Mouse (Mus musculus) spleen, postnatal 14 days (tissue): ENCODE results near the gene Eif3c.

Experiments
- DNase-seq, 2 experiments: peaks; one replicate each; pipeline ENCODE4 v3.0.0; 2021 to 2022; ENCODE audit warnings: low spot score in 2 of 2

The Eif3c gene

DNA sequence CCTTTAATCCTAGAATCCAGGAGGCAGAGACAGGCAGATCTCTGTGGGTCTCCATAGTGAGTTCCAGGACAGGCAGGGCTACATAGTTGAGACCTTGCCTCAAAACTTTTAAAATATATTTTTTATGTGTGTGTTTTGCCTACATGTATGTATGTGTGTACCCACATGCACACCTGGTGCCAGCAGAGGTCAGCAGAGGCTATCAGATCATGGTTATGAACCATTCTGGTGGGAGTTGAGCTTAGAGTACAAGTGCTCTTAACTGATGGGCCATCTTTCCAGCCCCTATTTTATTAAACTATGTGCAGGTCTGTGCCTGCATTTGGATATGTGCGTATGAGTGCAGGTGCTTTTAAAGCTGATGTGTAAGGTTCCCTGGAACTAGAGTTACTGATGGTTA lies 11.4 kb downstream of the Eif3c start:
- no peak for DNase-seq

DNA sequence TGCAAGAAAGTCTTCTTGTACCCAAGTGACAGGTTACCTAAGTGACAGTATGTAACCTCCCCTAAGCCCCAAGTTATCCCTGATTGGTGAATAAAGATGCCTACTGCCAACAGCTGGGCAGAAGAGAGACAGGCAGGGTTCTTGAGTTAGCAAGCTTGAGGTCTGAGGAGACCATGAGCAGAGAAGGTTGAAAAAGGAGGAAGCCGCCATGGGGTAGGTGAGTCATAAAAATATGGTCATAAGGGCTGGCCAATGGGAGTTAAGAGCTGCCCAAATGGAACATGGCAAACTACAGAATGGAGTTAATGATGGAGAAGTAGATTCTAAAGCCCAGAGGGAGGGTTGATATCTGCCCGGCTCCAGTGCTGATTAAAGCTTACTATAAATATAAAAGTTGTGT lies 20.6 kb downstream of the Eif3c start:
- DNase-seq: no peak

DNA sequence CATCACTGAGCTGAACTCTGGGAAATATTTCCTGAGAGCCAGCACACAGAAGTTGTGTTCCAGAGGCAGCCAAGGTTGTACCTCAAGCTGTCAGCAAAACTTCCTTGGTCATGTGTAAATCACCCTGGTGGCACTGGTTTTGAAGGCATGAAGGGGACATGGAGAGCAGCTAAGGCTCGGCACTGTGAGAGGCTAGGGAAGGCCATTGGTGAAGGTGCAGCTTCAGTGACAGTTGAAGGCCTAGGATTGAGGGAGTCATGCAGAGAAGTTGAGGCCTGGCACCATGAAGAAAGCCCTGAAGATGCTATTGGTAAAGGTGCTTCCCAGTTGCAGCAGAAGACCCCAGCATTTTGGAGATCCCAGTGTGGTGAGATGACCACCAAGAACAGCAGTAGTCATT lies 24.6 kb downstream of the Eif3c start:
- no peak for DNase-seq

DNA sequence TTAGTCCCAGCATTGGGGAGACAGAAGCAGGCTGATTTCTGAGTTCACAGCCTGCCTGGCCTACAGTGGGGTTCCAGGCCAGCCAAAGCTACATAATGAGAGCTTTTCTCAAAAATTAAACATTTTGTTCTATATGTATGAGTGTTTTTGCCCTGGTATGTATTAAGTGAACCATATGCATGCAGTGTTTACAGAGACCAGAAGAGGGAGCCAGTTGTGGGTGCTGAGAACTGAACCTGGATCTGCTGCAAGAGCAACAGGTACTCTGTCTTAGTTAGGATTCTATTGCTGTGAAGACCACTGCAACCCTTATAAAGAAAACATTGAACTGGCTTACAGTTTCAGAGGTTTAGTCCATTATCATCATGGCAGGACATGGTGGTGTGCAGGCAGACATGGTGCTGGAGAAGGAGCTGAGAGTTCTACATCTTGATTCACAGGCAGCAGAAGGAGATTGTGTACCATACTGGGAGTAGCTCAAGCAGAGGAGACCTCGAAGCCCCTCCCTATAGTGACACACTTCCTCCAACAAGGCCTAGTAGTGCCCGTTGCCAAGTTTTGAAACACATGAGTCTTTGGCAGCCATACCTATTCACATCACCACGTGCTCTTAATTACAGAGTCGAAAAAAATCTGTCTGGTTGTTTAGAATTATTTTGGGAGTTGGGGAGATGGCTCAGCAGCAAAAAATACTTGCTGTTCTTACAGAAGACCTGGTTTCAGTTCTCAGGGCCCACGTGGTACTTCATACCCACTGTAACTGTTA lies 28.2 kb downstream of the Eif3c start:
- no peak for DNase-seq

DNA sequence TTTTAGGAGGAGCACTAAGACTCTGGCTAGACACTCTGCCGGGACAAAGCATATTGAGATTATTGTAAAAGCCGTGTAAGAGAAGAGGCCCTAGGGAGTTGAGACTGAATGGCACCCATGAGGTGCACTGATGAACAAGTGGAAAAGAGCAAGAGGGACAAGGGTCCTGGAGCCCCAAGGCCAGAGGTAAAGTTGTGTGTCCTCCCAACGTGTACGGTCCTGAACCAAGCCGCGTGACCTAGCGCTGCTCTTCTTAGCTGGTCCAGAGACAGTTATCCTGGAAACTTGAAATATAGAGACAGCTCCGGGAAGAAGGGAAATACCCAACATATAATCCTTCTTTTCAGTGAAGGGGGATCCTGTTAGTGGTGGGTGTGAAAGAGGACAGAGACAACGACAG lies 29.7 kb downstream of the Eif3c start:
- DNase-seq: no peak

DNA sequence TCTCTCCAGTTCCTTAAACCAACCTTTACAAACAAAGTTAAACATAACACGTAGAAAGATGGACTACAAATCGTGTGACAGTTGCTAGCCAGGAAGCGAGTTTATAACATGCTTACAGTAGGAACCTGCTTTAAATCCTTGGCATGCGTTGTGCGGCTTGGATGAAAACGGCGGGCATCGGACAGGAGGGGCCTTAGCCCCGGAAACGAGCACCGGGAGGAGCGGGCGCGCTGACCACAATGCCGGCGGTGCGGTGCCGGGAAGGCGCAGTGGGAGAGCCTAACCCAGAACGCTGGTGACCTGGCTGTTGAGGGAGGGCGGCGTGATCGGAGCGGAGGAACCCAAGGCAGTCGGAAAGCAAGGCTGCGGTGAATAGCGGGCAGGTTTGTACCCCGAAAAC lies 30.4 kb downstream of the Eif3c start:
- DNase-seq: no peak

DNA sequence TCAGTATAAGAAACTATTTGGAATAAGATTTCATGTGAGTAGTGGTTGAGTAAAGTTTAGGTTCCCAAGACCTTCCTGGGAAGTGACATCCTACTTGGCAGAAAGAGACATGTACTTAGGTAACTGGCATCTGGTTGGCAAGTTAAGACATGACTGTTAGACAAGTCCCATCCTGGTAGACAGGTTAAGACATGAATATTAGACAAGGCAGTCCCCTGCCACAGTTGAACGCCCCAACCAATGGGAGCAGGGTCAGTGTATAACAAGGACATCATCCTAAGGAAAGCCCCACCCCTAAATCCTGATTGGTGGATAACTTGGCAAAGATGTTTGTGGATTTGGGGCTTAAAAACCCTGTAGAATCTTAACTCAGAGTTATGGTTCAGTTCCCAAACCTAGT lies 32.8 kb downstream of the Eif3c start:
- no peak for DNase-seq

DNA sequence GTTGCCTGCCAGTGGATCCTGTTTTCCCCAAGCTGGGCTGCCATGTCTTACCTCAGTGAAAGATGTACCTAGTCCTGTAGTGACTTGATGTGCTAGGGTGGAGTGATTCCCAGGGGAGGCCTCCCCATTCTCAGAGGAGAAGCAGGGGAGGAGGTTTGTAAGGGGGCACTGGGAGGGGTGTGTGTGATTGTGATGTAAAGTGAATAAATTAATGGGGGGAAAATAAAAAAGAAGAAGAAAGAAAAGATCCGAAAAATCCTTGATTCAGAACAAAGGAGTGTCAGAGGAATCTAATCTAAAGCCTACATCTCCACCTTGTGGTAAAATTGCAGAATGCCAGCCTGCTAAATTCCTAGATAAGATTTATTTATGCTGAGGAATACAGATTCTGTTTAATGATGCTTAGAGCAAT lies 38.0 kb downstream of the Eif3c start:
- DNase-seq: no peak

DNA sequence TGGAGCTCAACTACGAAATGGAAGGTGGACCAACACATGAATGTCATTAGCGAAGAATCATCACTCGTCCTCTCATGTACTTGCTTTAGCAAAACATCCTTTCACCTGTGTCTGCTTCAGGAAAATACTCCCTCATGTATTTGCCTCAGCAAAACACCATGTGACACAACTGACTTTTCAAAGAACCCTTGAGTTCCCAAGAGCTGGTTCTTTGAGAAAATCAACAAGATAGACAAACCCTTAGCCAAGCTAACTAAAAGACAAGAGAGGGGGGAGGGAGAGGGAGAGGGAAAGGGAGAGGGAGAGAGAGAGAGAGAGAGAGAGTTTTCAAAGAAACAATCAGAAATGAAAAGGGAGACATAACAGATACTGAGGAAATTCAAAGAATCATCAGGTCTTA lies 42.9 kb downstream of the Eif3c start:
- DNase-seq: no peak

DNA sequence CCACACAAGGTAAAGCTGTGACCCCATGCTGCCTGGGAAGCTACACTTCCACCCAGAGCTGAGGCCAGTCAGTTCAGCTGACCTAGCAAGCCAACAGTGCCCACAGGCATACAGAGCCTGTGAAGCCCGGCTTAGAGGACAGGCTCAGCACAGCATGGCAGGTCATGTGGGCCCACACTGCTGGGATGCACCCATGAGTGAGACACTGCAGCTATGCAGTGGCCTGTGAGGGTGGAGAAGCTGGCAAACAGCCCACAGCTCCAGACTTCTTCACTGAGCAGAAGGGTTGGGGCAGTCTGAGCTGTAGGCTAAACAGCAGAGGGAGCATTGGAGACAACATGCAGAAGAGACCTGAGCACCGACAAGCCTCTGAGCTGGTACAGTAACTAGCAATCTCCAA lies 46.7 kb downstream of the Eif3c start:
- no peak for DNase-seq

DNA sequence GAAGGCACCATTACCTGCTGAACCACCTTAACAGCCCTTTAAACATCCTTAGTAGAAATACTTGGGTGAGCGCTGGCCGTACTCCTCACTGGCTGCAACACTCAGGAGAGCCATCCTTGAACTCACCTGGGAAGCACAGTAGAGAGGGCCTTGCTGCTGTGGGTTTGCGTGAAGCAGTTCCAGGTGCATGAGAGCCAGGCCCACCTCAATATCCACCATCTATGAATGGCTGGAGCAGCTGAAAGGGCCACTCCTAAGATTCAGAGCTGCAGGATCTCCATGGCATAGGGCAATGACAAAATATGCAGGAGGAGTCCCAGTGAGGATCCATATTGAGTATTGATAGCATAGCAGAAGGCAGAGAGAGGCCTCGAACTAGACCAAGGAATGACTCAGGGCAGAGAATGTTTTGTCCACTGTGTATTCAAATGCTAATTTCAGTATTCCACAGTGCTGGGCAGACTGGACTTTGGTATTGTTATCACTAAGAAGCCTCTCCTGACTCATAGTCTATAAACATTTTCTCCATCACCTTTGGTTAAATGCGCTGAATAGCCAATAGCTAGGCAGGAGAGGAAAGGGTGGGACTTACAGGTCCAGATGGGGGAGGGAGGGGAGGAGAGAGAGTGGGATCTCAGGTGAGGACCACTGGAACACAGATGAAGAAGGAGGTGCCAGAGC lies 47.8 kb downstream of the Eif3c start:
- DNase-seq: no peak

DNA sequence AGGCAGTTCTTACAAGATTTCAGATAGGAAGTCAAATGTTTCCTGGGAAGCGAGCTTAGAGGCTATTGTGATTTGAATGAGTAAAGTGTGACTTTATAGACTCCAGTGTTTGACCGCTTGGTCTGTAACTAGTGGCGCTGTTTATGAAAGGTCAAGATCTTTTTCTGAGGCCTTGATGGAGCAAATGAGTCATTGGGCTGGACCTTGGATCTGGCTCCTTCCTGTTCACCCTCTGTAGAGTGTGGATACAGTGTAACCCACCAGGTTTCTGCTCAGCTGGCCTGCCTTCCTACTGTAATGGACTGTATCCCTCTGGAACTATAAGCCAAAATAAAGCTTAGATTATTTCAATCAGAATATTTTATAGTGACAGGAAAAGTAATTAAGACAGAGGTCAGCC lies 54.9 kb downstream of the Eif3c start:
- DNase-seq: no peak

DNA sequence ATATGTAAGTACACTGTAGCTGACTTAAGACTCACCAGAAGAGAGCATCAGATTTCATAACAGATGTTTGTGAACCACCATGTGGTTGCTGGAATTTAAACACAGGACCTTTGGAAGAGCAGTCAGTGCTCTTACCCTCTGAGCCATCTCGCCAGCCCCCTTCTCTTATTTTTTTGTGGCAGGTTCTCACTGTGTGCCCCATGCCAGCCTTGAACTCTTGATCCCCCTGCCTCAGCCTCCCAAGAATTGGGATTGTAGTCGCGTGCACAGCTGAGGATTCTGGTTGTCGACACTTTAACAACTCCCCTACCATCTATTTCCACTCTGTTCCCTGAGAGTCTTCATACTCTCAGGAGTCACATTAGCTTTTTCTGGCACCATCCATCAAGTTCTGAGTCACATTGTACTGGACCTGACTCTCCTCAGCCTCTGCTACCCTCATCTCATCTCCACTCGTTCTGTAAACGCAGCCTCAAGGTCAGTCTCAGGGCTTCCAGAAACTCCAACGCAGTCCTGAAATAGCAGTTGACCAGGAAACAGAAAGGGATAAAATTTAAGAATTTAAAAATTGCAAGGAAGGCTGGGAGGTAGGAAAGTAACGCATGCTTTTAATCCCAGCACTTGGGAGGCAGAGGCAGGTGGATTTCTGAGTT lies 59.0 kb downstream of the Eif3c start:
- DNase-seq: no peak

DNA sequence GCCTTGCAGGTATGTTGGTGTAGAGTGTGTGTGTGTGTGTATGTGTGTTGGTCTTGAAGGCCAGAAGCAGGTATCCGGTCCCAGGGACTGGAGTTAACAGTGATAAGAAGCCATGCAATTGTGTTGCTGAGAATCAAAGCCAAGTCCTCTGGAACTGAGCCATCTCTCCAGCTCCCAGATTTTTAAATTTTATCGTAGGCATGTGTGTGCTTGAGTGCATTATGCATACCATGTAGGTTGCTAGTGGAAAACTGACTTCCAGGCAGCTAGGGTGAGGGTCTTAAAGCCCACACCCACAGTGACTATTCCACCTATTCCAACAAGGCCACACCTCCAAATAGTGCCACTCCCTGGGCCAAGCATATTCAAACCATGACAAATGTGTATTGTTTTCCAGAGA lies 61.3 kb downstream of the Eif3c start:
- no peak for DNase-seq

DNA sequence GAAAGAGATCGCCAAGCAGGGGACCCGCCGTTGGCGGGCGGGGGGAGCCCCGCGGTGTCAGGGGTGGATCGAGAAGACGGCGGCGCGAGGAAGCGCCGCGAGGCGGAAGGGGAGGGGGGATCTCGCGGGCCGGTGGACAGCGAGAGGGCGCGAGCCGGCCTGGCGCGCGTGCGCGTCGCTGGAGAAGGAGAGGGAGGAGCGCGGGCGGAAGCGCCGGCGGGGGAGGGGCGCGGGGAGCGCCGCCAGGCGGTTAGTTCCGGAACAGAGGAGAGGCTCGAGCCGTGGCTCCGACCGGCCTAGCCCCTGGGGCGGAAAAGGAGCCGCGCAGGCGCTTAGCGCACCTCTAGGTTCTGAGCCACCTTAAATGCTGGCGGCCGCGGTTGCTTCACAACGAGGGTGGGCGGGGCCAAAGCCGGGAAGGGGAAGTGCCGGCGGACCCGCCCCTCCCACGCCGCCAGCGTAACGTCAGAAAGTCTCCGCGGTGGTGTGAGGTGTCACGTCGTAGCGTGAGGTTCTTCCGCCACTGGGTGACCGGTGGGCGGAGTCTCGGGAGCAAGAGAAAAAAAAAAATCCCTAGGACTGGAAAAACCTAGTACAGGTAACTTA lies 62.8 kb downstream of the Eif3c start, which contains the start of gene Atxn2l:
Atxn2l (minus strand) TSS at position 165 of the 606 bp plus-strand sequence.
- peak; percentile 95 to 98 for DNase-seq

DNA sequence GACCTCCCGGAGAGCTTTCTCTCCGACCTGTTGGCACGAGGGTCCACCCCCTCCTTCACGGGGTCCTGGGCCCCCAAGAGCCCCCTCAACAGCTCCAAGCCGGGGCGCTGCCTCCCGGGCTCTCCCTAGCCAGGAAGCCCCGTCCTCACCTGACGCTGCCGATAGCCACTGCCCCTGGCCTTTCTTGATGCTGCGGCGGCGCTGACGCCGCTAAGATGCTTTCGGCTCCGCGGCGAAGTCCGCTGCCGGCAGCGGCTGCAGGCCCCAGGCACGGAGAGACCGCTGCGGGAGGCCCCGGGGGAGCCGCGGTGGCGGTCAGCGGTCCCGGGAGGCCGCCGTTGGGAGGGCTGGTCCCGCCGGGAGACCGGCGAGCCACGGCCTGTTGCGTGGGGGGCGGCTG lies 63.5 kb downstream of the Eif3c start:
- DNase-seq: no peak

DNA sequence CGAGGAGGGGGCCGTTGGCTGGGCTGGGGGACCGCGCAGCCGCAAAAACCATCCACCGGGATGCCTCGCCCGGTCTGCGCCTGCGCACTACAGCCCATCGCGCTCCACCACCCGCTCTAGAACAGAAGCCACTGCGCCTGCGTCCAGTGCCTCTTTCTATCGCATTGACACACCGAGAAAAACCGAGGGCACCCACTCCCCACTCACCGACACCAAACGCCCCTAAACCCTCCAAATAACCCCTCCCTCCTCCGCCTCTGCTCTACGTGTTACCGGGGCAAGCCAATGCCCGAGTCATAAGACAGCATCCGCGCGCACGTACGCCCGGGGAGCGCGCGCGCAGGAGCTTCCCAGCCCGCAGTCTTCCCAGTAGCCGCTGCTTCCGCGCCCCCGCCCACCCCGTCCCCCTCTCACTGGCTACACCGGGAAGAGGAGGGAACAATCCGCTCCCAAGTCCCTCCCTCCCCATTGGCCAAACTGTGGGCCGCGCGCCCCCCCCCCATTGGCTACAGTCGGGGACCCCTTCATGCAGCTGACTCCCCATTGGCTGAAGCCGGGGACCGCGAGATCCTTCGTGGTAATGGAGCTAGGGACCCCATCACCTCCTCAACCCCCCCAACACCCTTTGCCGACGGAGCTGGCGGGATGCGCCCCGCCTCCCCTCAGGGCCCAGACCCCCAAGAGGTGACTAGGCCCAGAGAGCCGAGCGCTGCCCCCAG lies 64.0 kb downstream of the Eif3c start:
- DNase-seq: peak; percentile 83 to 85

DNA sequence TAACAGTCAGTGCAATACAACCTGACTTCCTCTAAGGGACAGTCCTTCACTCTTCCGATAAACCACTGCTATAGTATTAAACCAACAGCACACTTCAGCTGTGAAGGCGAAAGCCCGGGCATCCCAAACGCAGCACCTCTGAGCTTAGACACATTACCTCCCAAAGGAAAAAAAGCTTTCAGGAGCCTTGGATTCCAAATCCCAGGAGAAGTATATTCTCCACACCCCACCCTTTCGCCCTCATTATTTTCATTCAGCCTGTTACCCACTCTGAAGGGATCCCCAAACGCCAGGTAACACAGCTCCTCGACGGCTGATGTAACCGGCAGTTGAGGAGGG lies 64.6 kb downstream of the Eif3c start:
- no peak for DNase-seq

DNA sequence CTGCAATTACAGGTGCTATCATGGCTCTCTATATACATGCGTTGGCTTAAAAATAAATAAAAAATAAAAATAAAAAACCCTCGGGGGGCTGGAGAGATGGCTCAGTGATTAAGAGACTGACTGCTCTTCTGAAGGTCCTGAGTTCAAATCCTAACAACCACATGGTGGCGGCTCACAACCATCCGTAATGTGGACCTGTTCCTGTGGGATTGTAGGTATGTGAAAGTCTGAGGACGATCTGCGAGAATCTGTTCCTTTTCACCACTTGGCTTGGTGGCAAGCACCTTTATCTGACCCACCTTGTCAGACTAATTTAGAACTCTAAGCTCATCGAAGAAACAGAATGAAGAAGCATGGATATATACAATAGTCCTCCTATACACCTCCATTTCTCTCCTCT lies 66.8 kb downstream of the Eif3c start:
- no peak for DNase-seq

DNA sequence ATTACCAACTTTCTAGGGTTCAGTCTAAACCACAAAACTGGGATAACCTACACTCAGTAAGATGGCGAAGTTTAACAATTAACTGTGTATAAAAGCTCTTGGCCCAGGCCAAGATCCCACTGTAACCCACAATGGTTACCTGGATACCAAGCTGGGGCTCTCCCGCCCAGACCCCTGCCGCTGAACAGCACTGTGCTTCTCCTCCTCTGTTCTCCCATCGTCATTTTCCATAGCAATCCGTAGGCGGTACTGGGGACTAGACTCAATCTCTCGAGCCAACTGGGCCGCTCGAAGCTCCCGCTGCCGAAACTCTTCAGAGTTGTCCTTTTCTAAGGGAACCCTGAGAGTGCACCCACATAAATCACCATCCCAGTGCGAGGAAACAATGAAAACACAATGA lies 68.2 kb downstream of the Eif3c start:
- no peak for DNase-seq

DNA sequence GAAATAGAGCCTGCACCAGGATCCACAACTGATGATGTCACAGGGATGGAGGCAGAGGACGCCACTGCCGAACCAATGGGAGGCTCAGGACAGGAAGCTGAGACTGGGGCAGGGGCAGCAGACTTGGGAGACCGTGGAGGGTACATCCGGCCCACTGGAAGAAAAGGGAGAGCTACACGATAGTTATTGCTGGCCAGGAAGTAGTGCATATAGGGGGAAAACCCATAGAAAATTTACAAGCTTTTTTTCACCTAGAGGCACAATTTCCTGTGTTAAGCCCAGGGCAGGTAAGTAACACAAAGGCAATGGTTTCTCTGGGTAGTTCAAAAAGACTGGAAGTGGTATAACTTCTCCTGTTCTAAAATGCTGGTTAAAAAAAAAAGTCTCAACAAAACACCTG lies 69.7 kb downstream of the Eif3c start:
- no peak for DNase-seq
